Mouse (Mus musculus) hindbrain, postnatal 0 days (tissue): ENCODE results near the gene Sgcg. TPM values are rescaled to one million over a fixed set of nuclear protein-coding genes. Genes with fewer than 3 reads are reported as not detected.

Experiments used
- ATAC-seq: fragments of 200-750 bp; cut with Nextera tagmentation; 2 replicates; pipeline ENCODE4 v1.8.0; 2017; ENCODE audit warnings: mild to moderate bottlenecking, moderate TSS enrichment, moderate library complexity
- DNase-seq: peaks from one replicate; pipeline ENCODE4 v3.0.0-alpha.2; 2015; ENCODE audit warnings: low spot score
- H3K27ac ChIP-seq: fragments of 300-500 bp; sonication (generic); 2 replicates; pipeline ENCODE4 v1.5.1; 2014; ENCODE audit warnings: mild to moderate bottlenecking
- H3K27me3 ChIP-seq: fragments of 300-500 bp; sonication (generic); 2 replicates; pipeline ENCODE4 v1.6.1; 2014; ENCODE audit warnings: low read length, mixed read lengths; ENCODE audit not compliant: insufficient read depth
- H3K36me3 ChIP-seq: fragments of 300-500 bp; sonication (generic); 2 replicates; pipeline ENCODE4 v1.6.1; 2014; ENCODE audit warnings: low read length, mixed read lengths; ENCODE audit not compliant: insufficient read depth
- H3K4me1 ChIP-seq: fragments of 300-500 bp; sonication (generic); 2 replicates; pipeline ENCODE4 v1.6.1; 2014; ENCODE audit warnings: antibody characterized with exemption, low read length, mixed read lengths; ENCODE audit not compliant: insufficient read depth
- H3K4me2 ChIP-seq: fragments of 300-500 bp; sonication (generic); 2 replicates; pipeline ENCODE4 v1.6.1; 2014; ENCODE audit warnings: low read depth, mild to moderate bottlenecking, low read length, moderate library complexity, mixed read lengths
- H3K4me3 ChIP-seq: fragments of 300-500 bp; sonication (generic); 2 replicates; pipeline ENCODE4 v1.5.1; 2014; ENCODE audit warnings: low read length
- H3K9ac ChIP-seq: fragments of 300-500 bp; sonication (generic); replicated peaks from 2 replicates; pipeline ENCODE4 v1.6.1; 2014; ENCODE audit warnings: mild to moderate bottlenecking, low read length, moderate library complexity, mixed read lengths
- H3K9me3 ChIP-seq: fragments of 300-500 bp; sonication (generic); 2 replicates; pipeline ENCODE4 v1.6.1; 2016; ENCODE audit warnings: low read length, mixed read lengths
- CTCF ChIP-seq: IDR thresholded peaks from 2 replicates; pipeline ENCODE4 v1.5.1; 2016; ENCODE audit warnings: antibody characterized with exemption, control low read depth, low read depth
- WGBS: fragments of 180-500 bp; shearing (Covaris S2); extraction: QIAGEN DNeasy Blood & Tissue Kit; methylation state at CpG from one replicate; pipeline ENCODE4 v1.1.7; 2014; 5-methylcytosine and 5-hydroxymethylcytosine counted together
- polyA plus RNA-seq: library from polyadenylated mRNA; unstranded; fragments of >200 nt; fragmentation: Nextera tagmentation; extraction: Ambion mirVana; gene quantifications from 2 replicates; pipeline ENCODE4 v1.2.1, GENCODE M21; 2015
- total RNA-seq: library from RNA; depleted of rRNA; stranded (reverse); fragments of >200 nt; gene quantifications from 2 replicates; pipeline ENCODE4 v1.2.3, GENCODE M21; 2014

Gene Sgcg
- total and polyA plus RNA-seq, 2 experiments from 2014 or later: 0.49 to 0.52 TPM

DNA sequence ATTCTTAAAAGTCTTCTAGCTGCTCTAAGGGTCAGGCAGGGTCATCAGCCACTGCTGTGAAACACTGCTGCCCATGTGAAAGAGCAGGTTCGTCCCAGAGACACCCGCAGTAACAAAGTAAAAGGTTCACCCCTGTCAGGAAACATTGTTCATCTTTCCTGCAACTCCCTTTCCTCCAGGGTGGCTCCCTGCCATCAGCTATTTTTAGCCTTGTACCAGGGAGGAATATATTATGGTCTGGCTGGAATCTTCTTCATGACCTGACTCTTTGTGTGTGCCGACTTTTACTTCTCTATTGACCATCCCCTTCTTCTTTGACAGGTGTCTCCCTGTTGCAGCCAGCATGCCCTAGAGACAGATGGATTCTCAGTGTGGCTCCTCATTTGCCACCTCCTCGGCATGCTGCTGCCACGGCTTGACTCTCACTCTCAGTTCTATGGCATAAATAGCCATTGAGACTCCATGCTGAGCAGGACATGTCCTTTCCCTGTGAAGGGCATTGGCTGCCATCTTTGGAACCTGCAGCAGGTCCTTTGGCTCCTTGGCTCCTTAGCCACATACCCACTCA, 9.7 kb upstream of the Sgcg start:
- Histone ChIP-seq H3K4me1 (no peaks in the 10 kb centered on the region), H3K9ac (no peak overlapping the region), H3K4me3 (no peak overlapping the region), H3K9me3 (no peaks in the 10 kb centered on the region), H3K36me3 (no peaks in the 10 kb centered on the region), H3K27me3 (no peaks in the 10 kb centered on the region), H3K4me2 (no peak overlapping the region), H3K27ac (no peak overlapping the region)
- 38% methylated on average over 5 of the region's 5 CpGs for WGBS
- DNase-seq: no peak
- no peak for TF ChIP-seq CTCF
- ATAC-seq: no peak

DNA sequence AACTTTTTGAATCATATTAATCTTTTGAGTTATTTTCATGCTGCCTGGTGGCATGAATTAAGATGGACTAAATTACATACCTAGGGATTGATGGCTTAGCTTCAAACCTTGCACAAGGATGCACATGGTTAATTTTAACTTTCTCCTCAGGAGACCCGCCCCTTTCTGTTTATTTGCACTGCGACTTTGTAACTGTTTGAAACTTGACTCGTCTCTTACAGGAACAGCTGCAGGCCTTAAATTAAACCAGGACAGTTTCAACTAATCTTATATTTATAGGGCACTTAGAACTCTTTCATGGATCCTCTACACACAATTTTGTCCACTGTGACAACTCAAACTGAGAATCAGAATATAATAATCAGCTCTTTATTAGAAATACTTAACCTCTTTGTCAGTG, 794 bp upstream of the Sgcg start:
- H3K4me2 ChIP-seq: no peak overlapping the region
- H3K4me1 ChIP-seq: no peaks in the 10 kb centered on the region
- 61% methylated on average over 3 of the region's 3 CpGs for WGBS
- ATAC-seq: no peak
- no peak for TF ChIP-seq CTCF
- no peak overlapping the region for H3K27ac ChIP-seq
- no peak overlapping the region for H3K4me3 ChIP-seq
- no peak for DNase-seq
- no peaks in the 10 kb centered on the region for H3K27me3 ChIP-seq
- no peaks in the 10 kb centered on the region for H3K36me3 ChIP-seq
- H3K9ac ChIP-seq: no peak overlapping the region
- H3K9me3 ChIP-seq: no peaks in the 10 kb centered on the region

DNA sequence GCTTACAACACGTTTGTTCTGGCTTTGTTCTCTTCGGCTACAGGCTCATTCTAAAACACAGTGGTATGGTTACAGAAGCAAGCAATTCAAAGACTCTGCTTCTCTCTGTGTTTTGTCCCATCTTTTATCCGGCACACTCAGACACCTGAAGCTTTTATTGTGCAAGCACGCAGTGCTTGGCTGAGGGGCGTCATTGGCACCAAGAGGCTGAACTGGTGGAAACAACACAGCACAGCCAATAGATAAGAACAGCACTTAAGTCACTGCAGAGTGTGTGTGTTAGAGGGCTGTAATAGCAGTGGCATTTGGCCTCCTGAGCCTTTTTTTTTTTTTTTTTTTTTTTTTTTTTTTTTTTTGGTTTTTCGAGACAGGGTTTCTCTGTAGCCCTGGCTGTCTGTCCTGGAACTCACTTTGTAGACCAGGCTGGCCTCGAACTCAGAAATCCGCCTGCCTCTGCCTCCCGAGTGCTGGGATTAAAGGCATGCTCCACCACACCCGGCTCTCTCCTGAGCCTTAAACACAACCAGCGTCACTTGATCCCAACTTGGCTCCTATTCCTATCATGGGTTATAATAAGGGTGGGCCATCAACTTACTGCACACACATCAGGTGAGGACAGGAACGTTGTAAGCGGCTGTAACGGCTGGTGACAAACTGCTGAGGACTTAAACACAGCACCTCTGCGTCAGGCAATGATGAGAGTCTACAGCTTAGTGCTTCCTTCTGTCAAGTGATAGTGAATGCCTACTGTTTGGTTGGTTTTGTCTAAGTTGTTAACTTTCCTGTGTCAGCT, 5.5 kb downstream of the Sgcg start:
- Histone ChIP-seq H3K4me2 (no peak overlapping the region), H3K27me3 (no peaks in the 10 kb centered on the region), H3K9me3 (no peaks in the 10 kb centered on the region), H3K9ac (no peak overlapping the region), H3K4me3 (no peak overlapping the region), H3K27ac (no peak overlapping the region), H3K4me1 (no peaks in the 10 kb centered on the region), H3K36me3 (no peaks in the 10 kb centered on the region)
- DNase-seq (no peak), ATAC-seq (no peak)
- 89% methylated on average over 15 of the region's 15 CpGs for WGBS
- TF ChIP-seq CTCF: no peak

GRCm38 (mm10) chr14:61246444-61246843, 11.8 kb downstream of the Sgcg start:
- Histone ChIP-seq H3K9me3 (no peaks in the 10 kb centered on the region), H3K4me1 (no peaks in the 10 kb centered on the region), H3K4me3 (no peak overlapping the region), H3K4me2 (no peak overlapping the region), H3K27ac (no peak overlapping the region), H3K36me3 (no peaks in the 10 kb centered on the region), H3K27me3 (no peaks in the 10 kb centered on the region), H3K9ac (no peak overlapping the region)
- ATAC-seq (no peak), DNase-seq (no peak)
- no peak for TF ChIP-seq CTCF
- WGBS: 68% methylated on average over 3 of the region's 3 CpGs

DNA sequence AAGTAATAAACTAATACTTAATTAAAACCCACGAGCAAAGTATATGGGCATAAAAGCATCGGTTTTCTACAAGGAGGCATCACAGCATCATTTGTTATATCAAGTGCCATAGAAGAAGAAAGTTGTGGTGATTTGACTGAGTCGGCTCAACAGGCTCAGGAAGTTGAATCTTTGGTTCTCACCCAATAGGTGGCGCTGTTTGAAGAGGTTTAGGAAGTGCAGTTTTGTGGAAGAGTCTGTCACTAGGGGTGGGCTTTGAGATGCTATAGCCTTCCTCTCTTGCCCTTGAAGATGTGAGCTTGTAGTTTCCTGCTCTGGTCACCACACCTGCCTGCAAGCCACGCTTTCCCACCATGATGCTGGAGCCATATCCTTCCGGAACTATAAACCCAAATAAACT, 15.7 kb downstream of the Sgcg start:
- no peak overlapping the region for H3K27ac ChIP-seq
- H3K4me2 ChIP-seq: no peak overlapping the region
- ATAC-seq (no peak), DNase-seq (peak; percentile 39)
- TF ChIP-seq CTCF: peak; percentile 54
- H3K36me3 ChIP-seq: no peaks in the 10 kb centered on the region
- no peak overlapping the region for H3K4me3 ChIP-seq
- no peaks in the 10 kb centered on the region for H3K4me1 ChIP-seq
- H3K27me3 ChIP-seq: no peaks in the 10 kb centered on the region
- H3K9ac ChIP-seq: no peak overlapping the region
- WGBS: 46% methylated on average over 6 of the region's 6 CpGs
- H3K9me3 ChIP-seq: no peaks in the 10 kb centered on the region

- Histone ChIP-seq H3K27ac (no peak overlapping the region), H3K4me2 (no peak overlapping the region), H3K4me1 (no peaks in the 10 kb centered on the region), H3K9ac (no peak overlapping the region), H3K36me3 (no peaks in the 10 kb centered on the region), H3K9me3 (no peaks in the 10 kb centered on the region), H3K4me3 (no peak overlapping the region), H3K27me3 (no peaks in the 10 kb centered on the region)
- no peak for TF ChIP-seq CTCF
- DNase-seq (no peak), ATAC-seq (no peak)
- 81% methylated on average over 9 of the region's 9 CpGs for WGBS
These were observed 19.5 kb downstream of the Sgcg start for GRCm38 (mm10) chr14:61238751-61239150.

DNA sequence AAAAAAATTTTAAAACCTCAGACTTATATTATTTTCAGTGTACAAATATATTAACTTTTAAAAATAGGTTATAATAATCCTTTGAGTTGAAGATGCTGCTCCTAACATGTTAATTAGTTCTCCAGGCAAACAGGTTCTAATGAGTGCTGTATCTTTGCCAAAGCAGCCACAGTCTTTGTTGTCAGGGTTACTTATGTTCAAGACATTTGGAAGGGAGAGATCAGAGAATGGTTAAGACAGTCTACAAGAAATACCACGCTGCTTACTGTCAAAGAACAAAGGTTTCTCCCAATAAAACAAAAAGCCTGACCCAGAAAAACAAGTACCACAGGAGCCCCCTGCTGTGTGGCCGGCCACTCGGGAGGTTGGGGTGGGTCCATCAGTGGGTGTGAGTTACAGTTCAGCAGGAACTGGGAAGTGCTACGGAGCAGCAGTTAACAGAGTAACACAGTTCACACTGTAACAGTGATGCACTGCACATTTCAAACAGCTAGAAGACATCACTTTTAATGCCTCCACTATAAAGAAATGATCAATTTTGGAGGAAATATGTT, 21.1 kb downstream of the Sgcg start:
- Histone ChIP-seq H3K9ac (no peak overlapping the region), H3K36me3 (no peaks in the 10 kb centered on the region), H3K4me3 (no peak overlapping the region), H3K27me3 (no peaks in the 10 kb centered on the region), H3K9me3 (no peaks in the 10 kb centered on the region), H3K4me2 (no peak overlapping the region), H3K27ac (no peak overlapping the region), H3K4me1 (no peaks in the 10 kb centered on the region)
- ATAC-seq (peak; percentile 29; the same call in 1 of the 2 replicates), DNase-seq (peak; percentile 9)
- WGBS: 10% methylated on average over 4 of the region's 4 CpGs
- TF ChIP-seq CTCF: no peak
